Mouse (Mus musculus) cerebellum, adult (tissue): ENCODE results near the gene Afap1.

Experiments
- ATAC-seq: cut with Nextera tagmentation; 2 replicates; pipeline ENCODE4 v1.9.2; 2017; ENCODE audit warnings: mild to moderate bottlenecking, moderate library complexity, mixed read lengths; ENCODE audit not compliant: insufficient number of reproducible peaks, low FRiP score, low TSS enrichment

Gene Afap1

GRCm38 (mm10) chr5:35970380-35971105, 77.4 kb downstream of the Afap1 start:
- ATAC-seq: no peak

GRCm38 (mm10) chr5:35971841-35972578, 78.9 kb downstream of the Afap1 start:
- no peak for ATAC-seq

- no peak for ATAC-seq
Observed at GRCm38 (mm10) chr5:35972739-35973138, 79.6 kb downstream of the Afap1 start.

DNA sequence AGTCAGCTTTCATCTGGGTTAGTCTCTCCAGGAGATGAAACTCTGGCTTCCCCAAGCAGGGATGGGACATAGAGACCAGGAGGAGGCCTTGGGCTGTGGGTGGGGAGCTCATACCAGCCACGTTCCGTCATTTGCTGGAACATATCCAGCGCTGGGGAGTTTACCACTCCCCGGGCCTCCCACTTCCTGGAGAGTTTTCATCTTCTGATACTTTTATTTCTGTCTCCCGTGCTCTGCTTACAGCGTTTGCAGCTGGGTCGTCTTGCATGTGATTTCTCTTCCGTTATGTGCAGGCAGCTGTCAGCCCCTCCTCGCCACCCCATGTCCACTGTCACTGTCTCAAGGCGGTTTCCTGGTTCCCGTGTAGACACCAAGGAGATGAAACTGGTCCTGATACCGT, 80.7 kb downstream of the Afap1 start:
- ATAC-seq: no peak

DNA sequence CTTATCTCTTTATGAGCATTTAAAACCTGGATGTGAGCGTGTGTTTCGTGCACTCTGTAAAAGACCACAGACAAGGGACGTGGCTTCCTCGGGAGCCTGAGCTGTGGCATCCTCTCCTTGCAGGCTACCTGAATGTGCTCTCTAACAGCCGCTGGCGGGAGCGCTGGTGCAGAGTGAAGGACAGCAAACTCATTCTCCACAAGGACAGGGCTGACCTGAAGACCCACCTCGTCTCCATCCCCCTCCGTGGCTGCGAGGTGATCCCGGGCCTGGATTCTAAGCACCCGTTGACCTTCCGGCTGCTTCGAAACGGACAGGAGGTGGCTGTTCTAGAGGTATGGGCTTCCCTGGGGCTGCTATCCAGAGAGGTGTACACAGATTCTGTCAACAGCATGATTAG, 81.1 kb downstream of the Afap1 start:
- ATAC-seq: no peak

- no peak for ATAC-seq
Observed at GRCm38 (mm10) chr5:35975681-35976080, 82.6 kb downstream of the Afap1 start.

GRCm38 (mm10) chr5:35980542-35980941, 87.4 kb downstream of the Afap1 start:
- ATAC-seq: no peak

- ATAC-seq: no peak
Observed at GRCm38 (mm10) chr5:35981341-35981740, 88.2 kb downstream of the Afap1 start.

DNA sequence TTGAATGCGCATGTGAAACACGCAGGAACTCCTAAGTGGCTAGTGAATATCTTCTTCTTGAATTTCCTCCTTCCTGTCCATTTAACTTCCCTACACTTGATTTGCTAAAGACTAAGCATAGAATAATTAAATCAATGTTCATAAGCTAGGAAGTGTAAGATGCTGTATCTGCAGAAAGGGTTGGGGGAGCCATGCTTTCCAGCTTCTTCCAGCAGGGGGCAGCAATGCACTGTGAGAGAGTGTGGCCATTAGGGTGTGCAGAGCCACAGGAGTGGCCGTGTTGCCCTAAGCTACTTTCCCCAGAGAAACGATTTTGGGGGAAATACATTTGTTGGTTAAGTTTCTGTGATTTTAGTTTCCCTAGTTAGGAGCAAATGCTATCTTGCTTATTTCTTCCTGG, 88.9 kb downstream of the Afap1 start:
- no peak for ATAC-seq

- ATAC-seq: no peak
Observed at GRCm38 (mm10) chr5:35985611-35986010, 92.5 kb downstream of the Afap1 start.

- no peak for ATAC-seq
Observed at GRCm38 (mm10) chr5:35988085-35988484, 95.0 kb downstream of the Afap1 start.

DNA sequence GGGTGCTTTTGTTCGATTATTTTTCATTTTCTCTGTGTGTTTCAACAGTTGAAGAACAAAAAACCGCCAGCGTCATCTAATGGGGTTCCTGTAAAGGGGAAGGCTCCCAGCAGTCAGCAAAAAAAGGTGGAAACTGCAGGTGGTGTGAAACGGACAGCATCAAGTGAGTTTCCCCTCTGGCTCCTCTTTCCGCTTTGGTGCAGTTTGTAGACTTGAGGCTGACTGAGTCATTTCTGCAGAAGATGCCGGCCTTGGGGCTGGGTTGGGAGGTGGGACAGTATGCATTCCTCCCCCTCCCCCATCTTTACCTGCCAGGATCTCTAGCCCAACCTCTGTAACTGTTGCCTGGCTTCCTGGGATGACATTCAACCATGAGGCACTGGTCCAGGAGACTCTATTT, 96.4 kb downstream of the Afap1 start:
- no peak for ATAC-seq

DNA sequence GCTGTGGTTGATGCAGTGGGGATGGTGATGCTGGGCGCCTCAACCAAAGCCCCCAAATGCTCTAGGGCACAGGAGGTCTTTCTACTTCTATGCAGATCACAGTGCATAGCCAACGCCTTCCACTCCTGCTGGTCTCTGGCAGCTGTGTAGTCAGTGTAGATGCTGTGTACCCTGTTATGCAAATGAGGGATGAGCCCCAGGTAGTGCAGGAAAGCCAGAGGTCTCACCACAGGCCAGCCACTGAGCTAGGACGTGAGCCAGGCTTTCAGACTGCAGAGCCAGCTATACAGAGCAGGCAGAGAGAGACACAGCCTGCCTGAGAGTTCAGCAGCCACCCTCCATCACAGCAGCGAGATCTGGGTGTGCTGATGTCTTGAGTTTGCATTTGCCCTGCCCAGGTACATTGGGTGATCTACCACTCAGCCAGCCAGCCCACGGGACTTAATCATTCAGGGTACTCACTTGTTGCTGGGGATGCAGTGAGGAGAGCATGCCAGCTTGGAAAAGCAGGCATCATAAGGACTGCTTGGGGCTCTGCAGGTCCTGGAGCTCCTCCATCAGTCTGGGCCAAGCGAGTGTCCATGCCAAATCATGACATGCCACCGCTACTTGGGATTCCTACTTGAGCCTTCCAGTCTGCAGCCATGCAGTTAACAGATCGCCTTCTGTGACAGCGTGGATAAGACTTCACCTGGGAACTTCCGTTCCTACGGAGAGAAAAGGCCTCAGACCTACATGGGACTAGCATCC, 97.0 kb downstream of the Afap1 start:
- ATAC-seq: peak; percentile 51; the same call in 1 of the 2 replicates

- no peak for ATAC-seq
Observed at GRCm38 (mm10) chr5:36003797-36004196, 110.7 kb downstream of the Afap1 start.

DNA sequence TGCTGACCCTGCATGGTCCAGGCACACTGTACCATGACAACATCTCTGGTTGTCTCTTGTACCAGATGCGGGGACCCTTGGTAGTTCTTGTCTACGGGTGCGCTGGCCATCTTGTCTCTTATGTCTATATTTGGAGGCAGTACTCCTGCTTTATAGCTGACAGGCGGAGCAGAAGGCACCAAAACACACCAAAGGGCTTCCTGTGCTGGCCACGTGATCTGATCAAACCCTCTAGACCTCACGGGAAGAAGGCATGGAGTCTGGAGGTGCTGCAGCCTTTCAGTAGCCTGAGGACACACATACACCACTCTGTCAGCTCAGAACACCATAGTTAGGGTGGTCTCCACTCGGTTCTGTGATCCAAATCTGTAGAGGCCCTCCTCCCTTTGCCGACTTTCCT, 113.0 kb downstream of the Afap1 start:
- ATAC-seq: no peak

GRCm38 (mm10) chr5:36006586-36006985, 113.5 kb downstream of the Afap1 start:
- no peak for ATAC-seq

- no peak; the same call in 1 of the 2 replicates for ATAC-seq
Observed at GRCm38 (mm10) chr5:36007649-36008048, 114.5 kb downstream of the Afap1 start.

DNA sequence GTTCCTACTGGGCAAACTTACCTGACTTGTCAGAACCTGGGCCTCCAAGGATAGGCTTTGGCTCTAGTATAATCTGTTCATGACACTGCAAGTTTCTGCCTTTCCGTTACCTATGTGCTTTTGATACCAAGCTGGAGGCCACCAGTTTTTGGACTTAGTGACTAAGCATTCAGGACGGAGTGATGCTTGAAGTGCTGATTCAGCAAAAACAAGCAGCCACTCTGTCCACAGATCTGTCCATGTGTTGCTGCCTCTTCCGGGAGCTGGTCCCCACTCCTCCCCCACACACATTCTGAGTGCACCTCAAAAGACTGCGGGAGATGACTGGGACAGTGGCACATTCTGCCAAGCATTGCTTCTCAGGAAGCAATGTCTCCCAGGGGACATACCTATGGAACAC, 116.3 kb downstream of the Afap1 start:
- no peak for ATAC-seq

- ATAC-seq: no peak
Observed at GRCm38 (mm10) chr5:36018366-36018765, 125.2 kb downstream of the Afap1 start.

- no peak for ATAC-seq
Observed at GRCm38 (mm10) chr5:36021091-36021490, 128.0 kb downstream of the Afap1 start.

DNA sequence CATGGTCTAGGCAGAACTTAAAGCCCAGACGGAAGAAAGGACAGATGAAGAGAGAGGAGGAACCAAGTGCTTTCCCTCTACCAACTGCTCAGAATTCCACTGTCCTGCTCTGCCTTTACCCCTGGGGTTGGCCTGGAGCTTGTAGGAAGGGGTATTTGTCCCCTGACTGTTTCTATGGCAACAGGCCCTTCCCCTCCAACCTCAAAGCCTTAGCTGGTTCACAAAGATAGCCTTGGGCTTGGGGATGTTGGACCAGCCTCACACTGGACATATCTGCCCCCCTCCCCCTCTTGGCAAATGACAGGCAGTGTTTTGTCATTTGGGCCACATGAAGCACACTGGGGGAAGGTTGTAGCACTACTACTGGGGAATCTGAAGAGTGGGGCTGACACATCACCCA, 129.2 kb downstream of the Afap1 start:
- no peak for ATAC-seq
